Mouse (Mus musculus) adrenal gland, postnatal 0 days (tissue): ENCODE data around the gene 1700125H20Rik. TPM values are rescaled to one million over a fixed set of nuclear protein-coding genes. Genes with fewer than 3 reads are reported as not detected.

Source experiments
- polyA plus RNA-seq: library from polyadenylated mRNA; unstranded; fragments of >200 nt; fragmentation: Nextera tagmentation; extraction: Ambion mirVana; gene quantifications from 2 replicates; pipeline ENCODE4 v1.2.1, GENCODE M21; 2015

The 1700125H20Rik gene
- 22.9 and 28.7 TPM in 2 replicates for polyA plus RNA-seq

DNA sequence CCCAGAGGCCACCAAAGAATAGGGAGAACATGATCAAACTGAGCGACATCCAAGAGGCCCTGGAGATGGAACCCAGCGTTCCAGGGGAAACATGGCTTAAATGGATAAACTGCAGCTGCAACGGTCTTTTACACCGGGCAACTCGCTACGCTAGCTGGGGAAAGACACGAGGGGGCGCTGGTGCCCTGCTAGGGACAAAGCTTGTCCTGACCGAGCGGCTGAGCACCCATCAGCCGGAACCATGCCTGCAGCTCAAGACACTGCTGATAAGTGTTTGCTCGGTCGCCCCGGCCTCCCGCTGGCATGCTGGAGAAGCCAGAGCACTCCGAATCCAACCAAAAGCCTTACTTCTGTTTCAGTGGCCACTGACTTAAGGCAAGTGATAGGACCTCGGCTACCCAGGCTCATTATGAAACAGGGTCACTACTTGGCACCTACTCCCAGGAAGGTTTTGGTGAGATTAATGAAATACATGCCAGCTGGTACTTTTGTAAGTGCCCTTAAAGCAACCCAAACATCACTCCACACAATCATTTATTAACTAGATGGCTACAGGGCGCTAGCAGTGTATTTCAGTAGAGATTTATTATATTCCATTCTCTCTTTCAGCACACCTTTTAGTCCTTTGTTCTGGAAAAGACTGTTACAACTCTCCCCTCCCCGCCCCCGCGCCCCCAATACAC lies at the start of gene 1700125H20Rik:
TSS of gene 1700125H20Rik (plus strand) at position 347 of the 683 bp plus-strand sequence.

GRCm38 (mm10) chr11:85139581-85140540 lies 30.3 kb upstream of the 1700125H20Rik start, which contains the start of gene Usp32:
Usp32 (minus strand) TSS chr11:85140161.

Other genes starting within 250 kb of the 1700125H20Rik start
- gene Car4, start 212.6 kb upstream of the 1700125H20Rik start, polyA plus RNA-seq: 0.93 and 3.2 TPM in 2 replicates
- 4.0 and 6.7 TPM in 2 replicates for gene Usp32, start 30.2 kb upstream of the 1700125H20Rik start, polyA plus RNA-seq
- gene Appbp2, start 64.7 kb downstream of the 1700125H20Rik start, polyA plus RNA-seq: 25.3 and 36.6 TPM in 2 replicates
- gene Ppm1d, start 140.8 kb downstream of the 1700125H20Rik start, polyA plus RNA-seq: 13.3 and 18.0 TPM in 2 replicates
- 23.6 and 32.1 TPM in 2 replicates for gene Bcas3, start 182.8 kb downstream of the 1700125H20Rik start, polyA plus RNA-seq